Mouse (Mus musculus) embryonic facial prominence, embryonic 11.5 days (tissue): ENCODE measurements around the gene Ctrc. TPM values are rescaled to one million over a fixed set of nuclear protein-coding genes. Genes with fewer than 3 reads are reported as not detected.

Source experiments
- ATAC-seq: fragments of 200-750 bp; cut with Nextera tagmentation; replicated peaks from 2 replicates; pipeline ENCODE4 v1.8.0; 2017; ENCODE audit warnings: low read depth; ENCODE audit not compliant: insufficient number of reproducible peaks, low FRiP score, low TSS enrichment
- DNase-seq: peaks from one replicate; pipeline ENCODE4 v3.0.0-alpha.2; 2015; ENCODE audit warnings: low spot score
- H3K27ac ChIP-seq: fragments of 300-500 bp; sonication (generic); replicated peaks from 2 replicates; pipeline ENCODE4 v1.5.1; 2014; ENCODE audit warnings: mild to moderate bottlenecking, low read depth, low read length, control low read depth
- H3K27me3 ChIP-seq: fragments of 300-500 bp; sonication (generic); 2 replicates; pipeline ENCODE4 v1.6.1; 2014; ENCODE audit warnings: mild to moderate bottlenecking, low read length, moderate library complexity, mixed read lengths; ENCODE audit not compliant: control insufficient read depth, insufficient read depth
- H3K36me3 ChIP-seq: fragments of 300-500 bp; sonication (generic); replicated peaks from 2 replicates; pipeline ENCODE4 v1.6.1; 2014; ENCODE audit warnings: low read depth, mild to moderate bottlenecking, low read length, moderate library complexity, mixed read lengths; ENCODE audit not compliant: control insufficient read depth, insufficient read depth
- H3K4me1 ChIP-seq: fragments of 300-500 bp; sonication (generic); 2 replicates; pipeline ENCODE4 v1.6.1; 2014; ENCODE audit warnings: low read length, mixed read lengths; ENCODE audit not compliant: control insufficient read depth, insufficient read depth
- H3K4me2 ChIP-seq: fragments of 300-500 bp; sonication (generic); 2 replicates; pipeline ENCODE4 v1.6.1; 2014; ENCODE audit warnings: low read depth, mild to moderate bottlenecking, control low read depth, low read length, moderate library complexity
- H3K4me3 ChIP-seq: fragments of 300-500 bp; sonication (generic); 2 replicates; pipeline ENCODE4 v1.5.1; 2014; ENCODE audit warnings: low read depth, low read length, control low read depth
- H3K9ac ChIP-seq: fragments of 300-500 bp; sonication (generic); replicated peaks from 2 replicates; pipeline ENCODE4 v1.6.1; 2014; ENCODE audit warnings: mild to moderate bottlenecking, control low read depth, low read length
- H3K9me3 ChIP-seq: fragments of 300-500 bp; sonication (generic); replicated peaks from 2 replicates; pipeline ENCODE4 v1.6.1; 2016; ENCODE audit warnings: mild to moderate bottlenecking, low read length, inconsistent platforms, mixed read lengths; ENCODE audit not compliant: control insufficient read depth
- WGBS: fragments of 180-500 bp; shearing (Covaris S2); extraction: QIAGEN DNeasy Blood & Tissue Kit; methylation state at CpG from one replicate; pipeline ENCODE4 v1.1.7; 2014; 5-methylcytosine and 5-hydroxymethylcytosine counted together
- polyA plus RNA-seq: library from polyadenylated mRNA; unstranded; fragments of >200 nt; fragmentation: Nextera tagmentation; extraction: Ambion mirVana; gene quantifications from 2 replicates; pipeline ENCODE4 v1.2.1, GENCODE M21; 2014

The Ctrc gene
- polyA plus RNA-seq, 1 experiment from 2014 or later = not detected

- Histone ChIP-seq H3K27ac (no peak overlapping the region), H3K36me3 (no peaks in the 10 kb centered on the region), H3K27me3 (no peaks in the 10 kb centered on the region), H3K4me2 (no peak overlapping the region), H3K4me1 (no peaks in the 10 kb centered on the region), H3K9ac (no peak overlapping the region), H3K4me3 (no peak overlapping the region), H3K9me3 (no peaks in the 10 kb centered on the region)
- DNase-seq = no peak
- no peak for ATAC-seq
- 63% methylated on average over 9 of the region's 9 CpGs for WGBS
Observed at GRCm38 (mm10) chr4:141879875-141880274, 33.7 kb upstream of the Ctrc start.

- Histone ChIP-seq H3K4me3 (no peak overlapping the region), H3K27ac (no peak overlapping the region), H3K9me3 (no peaks in the 10 kb centered on the region), H3K9ac (no peak overlapping the region), H3K4me2 (no peak overlapping the region), H3K4me1 (no peaks in the 10 kb centered on the region), H3K27me3 (no peaks in the 10 kb centered on the region; the same call in 1 of the 2 replicates), H3K36me3 (no peaks in the 10 kb centered on the region)
- 82% methylated on average over 4 of the region's 4 CpGs for WGBS
- ATAC-seq (no peak), DNase-seq (no peak)
Observed at GRCm38 (mm10) chr4:141879074-141879473, 32.9 kb upstream of the Ctrc start.

GRCm38 (mm10) chr4:141878621-141879020, 32.5 kb upstream of the Ctrc start:
- no peak for ATAC-seq
- 76% methylated on average over 7 of the region's 7 CpGs for WGBS
- H3K4me2 ChIP-seq = no peak overlapping the region
- H3K27me3 ChIP-seq = no peaks in the 10 kb centered on the region; the same call in 1 of the 2 replicates
- no peak overlapping the region for H3K4me3 ChIP-seq
- H3K27ac ChIP-seq = no peak overlapping the region
- no peak overlapping the region for H3K9ac ChIP-seq
- no peaks in the 10 kb centered on the region for H3K36me3 ChIP-seq
- no peaks in the 10 kb centered on the region for H3K9me3 ChIP-seq
- DNase-seq = no peak
- H3K4me1 ChIP-seq = no peaks in the 10 kb centered on the region

- H3K4me2 ChIP-seq = peak overlapping the region; percentile 94
- no peak; the same call in 1 of the 2 replicates for ATAC-seq
- 11% methylated on average over 8 of the region's 8 CpGs for WGBS
- H3K4me1 ChIP-seq = peaks cover 3% of the 10 kb centered on the region; the same call in 1 of the 2 replicates
- no peaks in the 10 kb centered on the region for H3K36me3 ChIP-seq
- H3K9ac ChIP-seq = 0 out of 2 replicates have a peak overlapping the region, but pooled peaks have one; percentile 76
- no peaks in the 10 kb centered on the region for H3K9me3 ChIP-seq
- no peak for DNase-seq
- no peak overlapping the region for H3K27ac ChIP-seq
- H3K27me3 ChIP-seq = no peaks in the 10 kb centered on the region; the same call in 1 of the 2 replicates
- peak overlapping the region; percentile 69 for H3K4me3 ChIP-seq
Observed at GRCm38 (mm10) chr4:141875481-141876108, 29.4 kb upstream of the Ctrc start.

- Histone ChIP-seq H3K4me1 (peaks cover 3% of the 10 kb centered on the region; the same call in 1 of the 2 replicates), H3K36me3 (no peaks in the 10 kb centered on the region), H3K27me3 (no peaks in the 10 kb centered on the region; the same call in 1 of the 2 replicates), H3K4me2 (peak within 1 kb of the TSS; percentile 94), H3K9ac (peak within 1 kb of the TSS; percentile 76), H3K9me3 (no peaks in the 10 kb centered on the region), H3K27ac (no peak within 1 kb of the TSS), H3K4me3 (peak within 1 kb of the TSS; percentile 69)
- ATAC-seq (peak; percentile 89), DNase-seq (peak; percentile 85)
- WGBS = under 1% methylated on average over 73 of the region's 73 CpGs
Observed at GRCm38 (mm10) chr4:141874601-141875460, 28.7 kb upstream of the Ctrc start, which contains the start of gene Efhd2. Efhd2 (minus strand) TSS chr4:141874920.

DNA sequence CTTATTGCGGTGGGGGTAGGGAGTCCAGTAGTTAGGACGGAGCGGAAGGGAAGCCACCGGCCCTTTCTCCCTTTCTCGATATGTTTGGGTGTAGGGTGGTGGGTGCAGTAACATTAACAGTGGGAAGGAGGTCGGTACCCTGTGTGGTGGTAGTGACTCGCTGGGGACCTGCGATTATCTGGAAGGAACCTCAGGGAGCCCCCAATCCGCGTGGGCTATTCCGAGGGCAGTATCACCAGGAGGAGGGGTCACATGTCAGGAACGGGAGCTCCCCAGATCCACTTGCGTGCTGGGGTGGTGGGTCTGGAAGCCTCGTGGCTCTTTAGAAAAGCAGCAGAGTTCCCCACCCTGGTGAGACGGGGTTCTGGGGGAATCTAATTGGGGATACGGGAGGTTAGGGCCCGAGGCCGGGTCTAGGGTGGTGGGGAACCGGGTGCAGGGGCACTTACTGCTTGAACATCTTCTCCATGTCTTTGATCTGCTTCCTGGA, 28.0 kb upstream of the Ctrc start:
- Histone ChIP-seq H3K9me3 (no peaks in the 10 kb centered on the region), H3K9ac (peak overlapping the region; percentile 76), H3K4me1 (peaks cover 3% of the 10 kb centered on the region; the same call in 1 of the 2 replicates), H3K36me3 (no peaks in the 10 kb centered on the region), H3K4me3 (peak overlapping the region; percentile 69), H3K4me2 (peak overlapping the region; percentile 94), H3K27ac (no peak overlapping the region), H3K27me3 (no peaks in the 10 kb centered on the region; the same call in 1 of the 2 replicates)
- ATAC-seq (no peak; the same call in 1 of the 2 replicates), DNase-seq (no peak)
- 2% methylated on average over 19 of the region's 19 CpGs for WGBS

DNA sequence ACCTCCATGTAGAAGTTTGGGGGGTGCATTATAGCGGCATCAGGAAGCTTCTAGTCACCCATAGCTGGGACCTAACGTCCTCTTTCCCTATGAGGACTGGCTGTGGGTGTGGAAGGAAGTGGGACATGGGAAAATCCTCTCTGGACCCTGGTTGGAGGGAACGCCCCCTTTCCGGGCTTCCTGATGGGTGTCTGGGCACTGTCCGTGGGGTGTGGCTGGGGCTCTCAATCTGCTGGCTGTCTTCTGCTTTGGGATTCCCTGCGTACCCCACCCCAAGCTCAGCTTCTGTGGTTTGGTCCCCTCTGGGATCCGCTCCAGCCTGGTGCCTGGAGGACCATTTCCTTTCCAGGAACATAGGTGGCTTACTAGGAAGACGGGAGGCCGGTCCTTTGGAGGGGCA, 26.8 kb upstream of the Ctrc start:
- ATAC-seq (no peak), DNase-seq (no peak)
- H3K9me3 ChIP-seq = no peaks in the 10 kb centered on the region
- 79% methylated on average over 9 of the region's 9 CpGs for WGBS
- H3K4me2 ChIP-seq = no peak overlapping the region
- H3K4me3 ChIP-seq = no peak overlapping the region
- no peaks in the 10 kb centered on the region for H3K36me3 ChIP-seq
- peaks cover 3% of the 10 kb centered on the region; the same call in 1 of the 2 replicates for H3K4me1 ChIP-seq
- no peaks in the 10 kb centered on the region; the same call in 1 of the 2 replicates for H3K27me3 ChIP-seq
- no peak overlapping the region for H3K27ac ChIP-seq
- H3K9ac ChIP-seq = no peak overlapping the region
